Mouse (Mus musculus) cerebellum, postnatal 10 days (tissue): Measurements from ENCODE around the gene Lsmem1.

Source experiments
- DNase-seq, 2 experiments: peaks; one replicate each; pipeline ENCODE4 v3.0.0; 2021; ENCODE audit warnings: mixed read lengths in 2 of 2

Gene Lsmem1

DNA sequence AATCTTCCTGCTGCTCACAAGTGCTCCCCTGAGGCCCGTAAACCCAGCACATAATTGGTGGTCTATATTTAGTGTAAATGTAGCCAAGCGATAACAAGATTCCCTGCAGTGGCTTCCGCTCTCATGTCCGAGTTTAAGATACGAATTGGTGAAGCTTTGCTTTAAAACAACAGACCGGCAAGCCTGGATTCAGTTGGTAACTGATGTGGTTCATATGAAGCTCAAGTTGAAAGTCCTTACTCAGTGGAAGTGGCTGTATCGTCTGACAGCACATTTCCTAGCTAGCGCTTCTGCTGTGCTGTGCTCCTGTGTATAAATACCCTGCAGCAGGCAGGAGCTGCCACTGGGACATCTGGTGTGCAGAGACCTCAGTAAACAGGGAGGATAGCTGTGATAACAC, at the start of gene Lsmem1:
Gene Lsmem1 (minus strand): TSS at position 189 of the 400 bp plus-strand sequence.
- DNase-seq, result no peak

GRCm38 (mm10) chr12:40248454-40249180, 49.3 kb upstream of the Lsmem1 start, which contains the start of gene Ifrd1:
TSS of gene Ifrd1 (minus strand) at chr12:40248504.
- DNase-seq, result peak; percentile 21 to 34

GRCm38 (mm10) chr12:40247976-40248375, 48.7 kb upstream of the Lsmem1 start:
- no peak for DNase-seq

DNA sequence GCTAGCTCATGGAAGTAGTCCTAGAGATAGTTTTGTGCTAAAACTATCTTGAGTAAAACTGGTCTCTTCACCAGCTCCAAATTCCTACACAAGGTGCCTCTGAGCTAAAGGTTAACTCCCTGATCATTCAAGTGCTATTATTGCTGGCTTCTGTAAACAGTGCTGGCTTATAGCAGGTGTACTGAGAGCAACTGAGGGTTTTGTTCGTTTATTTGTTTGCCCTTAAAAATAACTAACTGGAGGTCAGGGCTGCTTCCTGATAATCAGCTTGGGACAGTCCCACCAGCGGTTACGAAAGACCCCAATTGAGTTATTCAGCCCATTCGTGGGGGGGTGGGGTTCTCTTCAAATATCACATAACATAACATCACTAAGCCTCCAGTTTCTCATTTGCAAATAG, 48.1 kb upstream of the Lsmem1 start:
- DNase-seq, result no peak

DNA sequence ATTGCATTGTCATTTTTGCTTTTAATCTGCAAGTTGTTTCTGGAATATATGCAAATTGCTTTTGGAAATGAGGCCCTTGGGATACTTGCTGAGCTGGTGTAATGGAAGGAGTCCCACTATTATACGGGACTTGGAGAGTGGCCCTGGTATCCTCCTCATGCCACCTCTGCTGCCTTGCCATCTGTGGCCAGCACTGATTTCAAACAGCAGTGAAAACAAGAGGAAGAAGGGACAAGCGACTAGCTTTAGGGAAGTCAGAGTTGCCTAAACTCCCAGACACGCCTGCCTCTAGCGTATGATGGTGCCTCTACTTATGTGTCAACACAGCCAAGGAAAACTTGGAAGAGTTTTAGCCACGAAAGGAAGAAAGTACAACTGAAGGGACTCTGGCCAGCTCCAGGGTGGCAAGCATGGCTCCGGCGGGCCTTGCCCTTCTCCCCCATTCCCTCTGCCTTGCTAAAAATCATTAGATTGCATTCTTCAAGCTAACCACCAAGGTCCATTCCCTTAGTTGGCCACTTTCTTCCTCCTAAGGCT, 46.2 kb upstream of the Lsmem1 start:
- DNase-seq, result peak; percentile 32 to 53

- DNase-seq, result no peak
Measured at GRCm38 (mm10) chr12:40244926-40245325, 45.6 kb upstream of the Lsmem1 start.

GRCm38 (mm10) chr12:40243821-40244221, 44.5 kb upstream of the Lsmem1 start:
- peak; percentile 75 to 78 for DNase-seq

DNA sequence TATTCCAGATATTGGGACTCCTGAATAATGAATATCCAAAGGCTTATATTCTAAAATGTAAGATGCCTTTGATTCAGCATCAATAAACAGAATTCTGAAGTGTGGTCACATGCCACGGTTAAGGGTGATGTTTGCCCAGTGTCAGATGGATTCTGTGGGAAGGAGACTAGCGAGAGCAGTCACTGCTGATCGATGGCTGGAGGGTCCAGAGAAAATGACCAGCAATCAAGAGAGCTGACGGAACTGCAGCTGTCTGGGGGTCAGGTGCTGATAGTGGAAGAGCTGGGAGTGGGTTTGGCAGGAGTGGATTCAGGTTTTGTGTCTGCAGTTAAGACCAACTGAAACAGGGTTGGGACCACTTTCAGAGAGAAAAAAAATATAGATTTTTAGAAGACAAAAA, 44.0 kb upstream of the Lsmem1 start:
- no peak for DNase-seq

- no peak for DNase-seq
Measured at GRCm38 (mm10) chr12:40239161-40239560, 39.9 kb upstream of the Lsmem1 start.

DNA sequence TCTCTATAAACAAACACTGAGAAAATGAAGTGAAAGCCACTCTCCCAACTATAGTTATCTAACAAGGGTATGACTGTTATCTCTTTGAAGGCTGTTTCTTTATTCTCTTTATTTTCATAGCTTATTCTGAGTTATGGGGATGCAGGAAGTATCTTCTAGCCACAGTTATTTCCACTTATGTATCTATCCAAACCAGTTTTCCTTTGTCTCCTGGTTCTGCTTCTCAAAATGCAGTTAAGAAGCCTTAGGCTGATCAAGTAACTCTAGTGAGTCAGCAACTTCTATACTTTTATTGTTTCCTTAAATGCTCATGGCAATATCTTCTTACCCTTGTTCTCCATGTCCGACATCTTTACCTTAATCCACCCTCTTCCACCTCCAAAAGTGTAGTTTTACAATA, 32.9 kb upstream of the Lsmem1 start:
- DNase-seq, result no peak

GRCm38 (mm10) chr12:40231632-40232031, 32.3 kb upstream of the Lsmem1 start:
- DNase-seq, result no peak

- no peak for DNase-seq
Measured at GRCm38 (mm10) chr12:40224171-40224880, 25.0 kb upstream of the Lsmem1 start.

DNA sequence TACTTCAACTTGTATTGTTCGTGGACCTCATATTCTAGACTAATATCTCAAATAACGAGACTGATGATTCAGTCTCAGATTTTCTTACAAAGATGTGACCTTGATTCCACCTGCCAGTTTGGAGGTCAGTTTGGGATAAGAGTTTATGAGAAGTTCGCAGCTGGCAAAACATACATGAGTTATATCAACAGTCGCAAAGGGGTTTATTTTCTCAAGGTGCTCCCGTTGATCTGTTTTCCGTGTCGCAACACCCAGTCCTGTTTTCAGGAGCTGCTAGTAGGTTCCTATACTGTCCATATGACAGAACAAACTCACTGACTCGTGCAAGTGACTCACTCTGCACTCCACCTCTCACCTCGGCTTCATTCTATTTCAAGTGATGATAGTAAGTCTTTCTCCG, 24.4 kb upstream of the Lsmem1 start:
- DNase-seq, result peak; percentile 9 to 30

DNA sequence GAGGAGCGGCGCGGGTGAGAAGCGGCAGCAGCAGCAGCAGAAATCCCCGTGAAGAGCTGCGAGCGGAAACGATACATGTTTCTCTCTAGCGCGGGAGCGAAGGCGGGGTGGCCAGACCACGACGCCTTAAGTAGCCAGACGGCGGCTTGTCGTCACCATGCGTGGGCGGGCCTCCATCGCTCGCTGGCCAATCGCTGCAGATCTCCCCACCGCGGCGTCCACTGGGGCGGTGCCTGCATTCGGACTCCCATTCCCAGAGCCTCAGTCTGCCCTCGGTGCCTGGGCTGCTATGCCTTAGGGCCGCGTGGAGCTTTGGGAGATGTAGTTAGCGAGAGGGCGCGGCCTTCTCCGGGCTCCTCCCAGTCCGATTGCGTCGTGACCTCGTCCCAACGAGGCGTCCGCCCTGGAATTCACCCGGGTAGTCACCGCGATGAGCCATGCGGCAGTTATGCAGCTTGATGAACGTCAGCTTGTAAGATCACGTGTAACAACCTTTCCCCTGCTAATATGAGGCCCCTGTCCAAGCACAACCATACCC, 23.9 kb upstream of the Lsmem1 start:
- DNase-seq, result peak; percentile 99

- DNase-seq, result peak; percentile 97 to 98
Measured at GRCm38 (mm10) chr12:40222251-40223081, 23.2 kb upstream of the Lsmem1 start.

DNA sequence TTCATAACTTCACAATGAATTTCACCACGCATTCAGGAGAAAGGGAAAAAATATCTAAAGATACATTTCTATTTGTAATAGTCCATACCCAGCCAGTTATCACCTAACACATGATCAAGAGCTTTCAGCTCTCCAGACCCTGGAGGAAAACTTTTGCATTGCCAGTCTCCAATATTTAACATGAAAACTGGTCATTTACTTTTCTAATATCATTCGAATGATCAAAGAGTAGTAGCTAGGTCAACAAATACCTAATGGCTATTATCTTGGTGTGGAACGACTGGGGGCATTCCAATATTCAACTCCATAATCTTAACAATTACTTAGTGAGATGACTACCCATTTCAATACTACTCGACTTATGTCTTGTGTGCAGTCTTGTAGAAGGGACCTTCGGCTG, 22.3 kb upstream of the Lsmem1 start:
- DNase-seq, result no peak

- DNase-seq, result no peak
Measured at GRCm38 (mm10) chr12:40220896-40221295, 21.6 kb upstream of the Lsmem1 start.

GRCm38 (mm10) chr12:40220001-40220570, 20.8 kb upstream of the Lsmem1 start:
- DNase-seq, result peak; percentile 63 to 79

DNA sequence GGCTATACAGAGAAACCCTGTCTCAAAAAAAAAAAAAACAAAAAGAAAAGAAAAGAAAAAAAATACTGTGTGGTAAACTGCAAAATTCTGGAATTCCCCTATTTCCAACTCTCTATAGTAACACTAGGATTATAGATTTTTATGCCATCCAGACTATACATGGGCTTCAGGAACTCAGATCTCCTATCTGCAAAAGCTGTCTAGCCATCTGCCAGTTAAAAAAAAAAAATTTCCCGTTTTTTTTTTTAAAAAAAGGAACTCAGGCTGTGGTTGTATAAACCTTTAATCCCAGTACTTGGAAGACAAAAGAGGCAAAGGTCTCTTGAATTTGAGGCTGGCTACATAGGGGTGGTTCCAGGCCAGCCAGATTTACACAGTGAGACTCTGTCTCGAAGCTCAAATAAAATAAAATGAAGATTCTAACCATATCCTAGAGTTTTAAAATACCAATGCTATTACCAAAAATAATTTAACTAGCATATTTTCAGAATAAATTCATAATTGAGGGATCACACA, 19.2 kb upstream of the Lsmem1 start:
- DNase-seq, result no peak

GRCm38 (mm10) chr12:40217776-40218175, 18.5 kb upstream of the Lsmem1 start:
- no peak for DNase-seq

DNA sequence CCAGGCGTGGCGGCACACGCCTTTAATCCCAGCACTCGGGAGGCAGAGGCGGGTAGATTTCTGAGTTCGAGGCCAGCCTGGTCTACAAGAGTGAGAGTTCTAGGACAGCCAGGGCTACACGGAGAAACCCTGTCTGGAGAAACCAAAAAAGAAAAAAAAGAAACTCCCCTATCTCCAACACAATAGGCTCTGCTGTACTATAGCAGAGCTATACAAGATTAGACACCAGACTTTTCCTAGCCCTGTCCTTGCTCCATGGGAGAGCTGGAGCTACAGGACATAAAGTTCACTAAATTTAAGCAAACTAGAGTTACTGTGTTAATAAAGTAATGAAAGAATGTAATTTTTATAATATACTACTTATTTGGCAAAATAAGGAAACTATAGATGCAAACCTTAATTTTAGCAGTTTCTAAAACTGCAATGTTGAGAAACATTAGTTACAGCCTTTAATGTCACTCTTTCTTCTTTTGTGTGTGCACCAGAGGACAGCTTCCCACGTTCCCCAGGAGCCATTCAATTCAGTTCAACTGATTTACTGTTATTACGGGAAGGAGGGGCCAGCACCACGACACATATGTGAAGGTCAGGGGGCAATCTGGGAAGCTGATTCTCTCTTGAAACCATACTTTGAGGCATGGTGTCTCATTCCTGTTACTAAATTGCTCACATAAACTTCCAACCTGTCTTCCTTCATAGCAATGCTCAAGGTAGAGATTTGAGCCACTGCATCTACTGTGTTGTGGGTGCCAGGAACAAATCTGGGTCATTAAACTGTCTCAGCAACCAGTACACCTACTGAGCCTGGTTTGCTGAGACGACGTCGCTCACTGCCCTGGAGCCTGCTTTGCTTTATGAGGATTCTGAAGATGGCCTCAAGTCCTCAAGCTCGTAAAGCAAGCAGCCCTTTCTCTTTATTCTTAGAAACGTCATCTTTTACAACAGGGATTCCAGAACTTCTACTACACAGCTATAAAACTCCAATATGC, 15.9 kb upstream of the Lsmem1 start:
- DNase-seq, result no peak
